Mouse (Mus musculus): Measurements from ENCODE around the gene Polh. TPM values are rescaled to one million over a fixed set of nuclear protein-coding genes. Genes with fewer than 3 reads are reported as not detected.

Polh gene
- polyA plus RNA-seq, 1 experiment from 2014 or later: 11.1 TPM

- WGBS: 88% methylated on average over 3 of the region's 3 CpGs
- peaks cover 7% of the 10 kb centered on the region for H3K4me1 ChIP-seq (ENCODE audit: control insufficient read depth, insufficient read depth, low read length)
Observed at GRCm38 (mm10) chr17:46154336-46154735, 48.1 kb downstream of the Polh start.

GRCm38 (mm10) chr17:46152847-46153782, 49.3 kb downstream of the Polh start, which contains the start of gene Mad2l1bp:
Gene Mad2l1bp (minus strand): TSS chr17:46153553.
- WGBS: 2% methylated on average over 33 of the region's 33 CpGs
- Histone ChIP-seq H3K36me3 (ENCODE audit: control insufficient read depth, insufficient read depth, low read length) (no peaks in the 10 kb centered on the region), H3K27me3 (replicated peaks; ENCODE audit: control insufficient read depth, insufficient read depth, low read length) (no peaks in the 10 kb centered on the region), H3K27ac (ENCODE audit: low read length) (peak within 1 kb of the TSS; percentile 75), H3K4me2 (ENCODE audit: low read depth, low read length) (peak within 1 kb of the TSS; percentile 85), H3K4me3 (ENCODE audit: low read length) (peak within 1 kb of the TSS; percentile 60), H3K4me1 (ENCODE audit: control insufficient read depth, insufficient read depth, low read length) (peaks cover 7% of the 10 kb centered on the region), H3K9ac (ENCODE audit: low read depth, low read length) (peak within 1 kb of the TSS; percentile 82), H3K9me3 (ENCODE audit: control insufficient read depth, low read length) (no peaks in the 10 kb centered on the region)
- peak; percentile 95 for ATAC-seq

More at GRCm38 (mm10) chr17:46154336-46154735, 48.1 kb downstream of the Polh start:
- no peak for ATAC-seq
- H3K36me3 ChIP-seq (ENCODE audit: control insufficient read depth, insufficient read depth, low read length): no peaks in the 10 kb centered on the region
- no peak overlapping the region for H3K4me3 ChIP-seq (ENCODE audit: low read length)
- no peak overlapping the region for H3K9ac ChIP-seq (ENCODE audit: low read depth, low read length)
- H3K27me3 ChIP-seq (replicated peaks; ENCODE audit: control insufficient read depth, insufficient read depth, low read length): no peaks in the 10 kb centered on the region
- H3K27ac ChIP-seq (ENCODE audit: low read length): no peak overlapping the region
- H3K4me2 ChIP-seq (ENCODE audit: low read depth, low read length): no peak overlapping the region
- H3K9me3 ChIP-seq (ENCODE audit: control insufficient read depth, low read length): no peaks in the 10 kb centered on the region

- 4% methylated on average over 37 of the region's 37 CpGs for WGBS
- H3K4me1 ChIP-seq (ENCODE audit: control insufficient read depth, insufficient read depth, low read length): peaks cover 14% of the 10 kb centered on the region
- H3K9me3 ChIP-seq (ENCODE audit: control insufficient read depth, low read length): no peaks in the 10 kb centered on the region
- peak within 1 kb of the TSS; percentile 51 for H3K27ac ChIP-seq (ENCODE audit: low read length)
- peak within 1 kb of the TSS; percentile 62 for H3K9ac ChIP-seq (ENCODE audit: low read depth, low read length)
- peak; percentile 98 for ATAC-seq
- peak within 1 kb of the TSS; percentile 59 for H3K4me3 ChIP-seq (ENCODE audit: low read length)
- no peaks in the 10 kb centered on the region for H3K27me3 ChIP-seq (replicated peaks; ENCODE audit: control insufficient read depth, insufficient read depth, low read length)
- peak within 1 kb of the TSS; percentile 93 for H3K4me2 ChIP-seq (ENCODE audit: low read depth, low read length)
- peaks cover 13% of the 10 kb centered on the region for H3K36me3 ChIP-seq (ENCODE audit: control insufficient read depth, insufficient read depth, low read length)
Observed at GRCm38 (mm10) chr17:46143578-46144423, 58.6 kb downstream of the Polh start, which contains the start of gene Rsph9. Gene Rsph9 (minus strand): TSS chr17:46144216.

- H3K27ac ChIP-seq (ENCODE audit: low read length): no peak overlapping the region
- WGBS: 85% methylated on average over 3 of the region's 3 CpGs
- H3K4me1 ChIP-seq (ENCODE audit: control insufficient read depth, insufficient read depth, low read length): peaks cover 14% of the 10 kb centered on the region
- no peaks in the 10 kb centered on the region for H3K36me3 ChIP-seq (ENCODE audit: control insufficient read depth, insufficient read depth, low read length)
- ATAC-seq: no peak
- H3K4me3 ChIP-seq (ENCODE audit: low read length): no peak overlapping the region
- H3K9me3 ChIP-seq (ENCODE audit: control insufficient read depth, low read length): no peaks in the 10 kb centered on the region
- no peaks in the 10 kb centered on the region for H3K27me3 ChIP-seq (replicated peaks; ENCODE audit: control insufficient read depth, insufficient read depth, low read length)
- H3K9ac ChIP-seq (ENCODE audit: low read depth, low read length): no peak overlapping the region
- no peak overlapping the region for H3K4me2 ChIP-seq (ENCODE audit: low read depth, low read length)
Observed at GRCm38 (mm10) chr17:46139872-46140271, 62.6 kb downstream of the Polh start.

DNA sequence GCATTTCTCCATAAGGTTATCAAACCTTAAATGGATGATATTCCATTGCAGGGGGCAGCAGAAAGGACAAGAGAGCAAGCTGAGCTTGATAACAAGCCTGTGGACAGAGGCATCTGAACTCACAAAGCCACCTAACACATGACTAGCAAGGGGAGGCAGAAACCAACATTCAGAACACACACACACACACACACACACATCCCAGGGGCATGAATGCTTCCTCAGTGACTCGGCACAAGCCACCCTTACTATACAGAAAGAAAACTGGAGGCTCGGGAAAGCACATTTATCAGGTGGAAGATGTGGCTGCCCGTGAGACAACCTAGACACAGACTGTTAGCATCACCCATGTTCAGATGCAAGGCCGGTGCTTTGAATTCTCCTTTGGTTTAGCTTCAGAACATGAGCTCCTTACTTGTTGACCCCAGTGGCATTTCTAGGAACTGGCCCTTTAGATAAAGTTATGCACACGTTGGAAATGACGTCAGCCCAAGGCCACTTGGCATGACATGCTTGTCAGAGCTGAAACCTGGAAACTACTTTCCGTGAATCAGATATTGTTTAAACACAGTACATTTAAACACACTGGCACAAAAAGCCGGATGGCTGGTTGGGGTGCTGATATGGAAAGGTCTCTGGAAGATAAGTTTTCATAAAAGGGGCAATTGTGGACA, 63.7 kb downstream of the Polh start:
- no peaks in the 10 kb centered on the region for H3K27me3 ChIP-seq (replicated peaks; ENCODE audit: control insufficient read depth, insufficient read depth, low read length)
- no peak overlapping the region for H3K4me2 ChIP-seq (ENCODE audit: low read depth, low read length)
- no peak overlapping the region for H3K9ac ChIP-seq (ENCODE audit: low read depth, low read length)
- no peak for ATAC-seq
- no peaks in the 10 kb centered on the region for H3K36me3 ChIP-seq (ENCODE audit: control insufficient read depth, insufficient read depth, low read length)
- H3K4me1 ChIP-seq (ENCODE audit: control insufficient read depth, insufficient read depth, low read length): peaks cover 5% of the 10 kb centered on the region
- no peak overlapping the region for H3K27ac ChIP-seq (ENCODE audit: low read length)
- 70% methylated on average over 8 of the region's 8 CpGs for WGBS
- no peaks in the 10 kb centered on the region for H3K9me3 ChIP-seq (ENCODE audit: control insufficient read depth, low read length)
- H3K4me3 ChIP-seq (ENCODE audit: low read length): no peak overlapping the region

DNA sequence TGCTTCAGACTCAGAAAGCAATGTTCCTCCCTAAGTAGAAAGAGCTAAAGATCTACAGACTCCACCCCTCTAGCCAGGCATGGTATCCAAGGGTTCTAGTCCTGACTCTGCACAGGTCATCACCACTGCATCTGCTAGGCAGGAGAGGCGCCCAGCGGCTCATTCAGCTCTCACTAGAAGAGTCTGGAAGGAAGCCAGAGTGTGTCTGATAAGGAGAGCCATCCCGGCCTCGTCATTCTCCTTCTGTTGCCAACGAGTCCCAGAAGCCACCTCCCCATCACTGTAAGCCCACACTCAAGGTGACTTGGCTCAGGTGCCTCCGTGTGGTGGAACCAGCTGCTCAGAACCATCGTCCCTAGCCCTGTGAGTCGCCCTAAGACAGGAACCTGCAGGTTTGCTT, 69.6 kb downstream of the Polh start:
- Histone ChIP-seq H3K27me3 (replicated peaks; ENCODE audit: control insufficient read depth, insufficient read depth, low read length) (no peaks in the 10 kb centered on the region), H3K4me3 (ENCODE audit: low read length) (no peak overlapping the region), H3K9ac (ENCODE audit: low read depth, low read length) (no peak overlapping the region), H3K27ac (ENCODE audit: low read length) (no peak overlapping the region), H3K4me1 (ENCODE audit: control insufficient read depth, insufficient read depth, low read length) (no peaks in the 10 kb centered on the region), H3K9me3 (ENCODE audit: control insufficient read depth, low read length) (no peaks in the 10 kb centered on the region), H3K4me2 (ENCODE audit: low read depth, low read length) (no peak overlapping the region), H3K36me3 (ENCODE audit: control insufficient read depth, insufficient read depth, low read length) (peaks cover 9% of the 10 kb centered on the region; the same call in 1 of the 2 replicates)
- ATAC-seq: no peak
- 73% methylated on average over 8 of the region's 8 CpGs for WGBS

DNA sequence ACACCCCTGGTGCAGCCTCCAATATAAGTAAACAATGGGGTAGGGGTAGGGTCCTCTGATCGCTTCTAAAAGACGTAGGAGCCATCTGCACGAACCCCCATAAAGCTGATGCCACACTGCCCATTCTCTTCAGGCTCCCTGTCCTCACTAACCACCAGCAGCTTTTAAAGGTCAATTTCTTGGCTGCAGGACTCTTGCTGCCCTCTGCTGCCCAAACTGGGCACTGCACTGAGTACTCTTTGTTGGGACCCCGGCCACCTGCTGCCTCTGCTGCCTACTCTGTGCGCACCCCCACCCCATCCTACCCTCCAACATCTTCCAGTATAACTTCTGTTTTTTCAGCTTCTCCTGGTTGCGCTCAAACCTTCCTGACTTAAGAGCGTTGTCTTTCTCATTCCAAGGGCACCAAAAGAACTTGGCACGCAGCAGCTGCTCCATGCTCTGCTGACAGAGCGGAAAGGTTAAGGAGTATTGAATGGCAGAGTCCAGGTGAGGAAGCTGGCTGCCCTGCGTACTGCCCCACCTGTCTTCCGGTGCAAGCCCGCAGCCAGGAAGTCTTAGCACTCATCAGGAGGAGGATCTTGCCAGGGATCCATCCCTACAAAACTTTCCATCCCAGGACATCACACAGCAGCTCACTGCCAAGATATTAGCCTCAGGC, 70.3 kb downstream of the Polh start:
- Histone ChIP-seq H3K9me3 (ENCODE audit: control insufficient read depth, low read length) (no peaks in the 10 kb centered on the region), H3K27me3 (replicated peaks; ENCODE audit: control insufficient read depth, insufficient read depth, low read length) (no peaks in the 10 kb centered on the region), H3K4me3 (ENCODE audit: low read length) (no peak overlapping the region), H3K4me1 (ENCODE audit: control insufficient read depth, insufficient read depth, low read length) (no peaks in the 10 kb centered on the region), H3K4me2 (ENCODE audit: low read depth, low read length) (no peak overlapping the region), H3K36me3 (ENCODE audit: control insufficient read depth, insufficient read depth, low read length) (peaks cover 14% of the 10 kb centered on the region), H3K27ac (ENCODE audit: low read length) (no peak overlapping the region), H3K9ac (ENCODE audit: low read depth, low read length) (no peak overlapping the region)
- WGBS: 17% methylated on average over 12 of the region's 12 CpGs
- ATAC-seq: peak; percentile 18; the same call in 1 of the 2 replicates

DNA sequence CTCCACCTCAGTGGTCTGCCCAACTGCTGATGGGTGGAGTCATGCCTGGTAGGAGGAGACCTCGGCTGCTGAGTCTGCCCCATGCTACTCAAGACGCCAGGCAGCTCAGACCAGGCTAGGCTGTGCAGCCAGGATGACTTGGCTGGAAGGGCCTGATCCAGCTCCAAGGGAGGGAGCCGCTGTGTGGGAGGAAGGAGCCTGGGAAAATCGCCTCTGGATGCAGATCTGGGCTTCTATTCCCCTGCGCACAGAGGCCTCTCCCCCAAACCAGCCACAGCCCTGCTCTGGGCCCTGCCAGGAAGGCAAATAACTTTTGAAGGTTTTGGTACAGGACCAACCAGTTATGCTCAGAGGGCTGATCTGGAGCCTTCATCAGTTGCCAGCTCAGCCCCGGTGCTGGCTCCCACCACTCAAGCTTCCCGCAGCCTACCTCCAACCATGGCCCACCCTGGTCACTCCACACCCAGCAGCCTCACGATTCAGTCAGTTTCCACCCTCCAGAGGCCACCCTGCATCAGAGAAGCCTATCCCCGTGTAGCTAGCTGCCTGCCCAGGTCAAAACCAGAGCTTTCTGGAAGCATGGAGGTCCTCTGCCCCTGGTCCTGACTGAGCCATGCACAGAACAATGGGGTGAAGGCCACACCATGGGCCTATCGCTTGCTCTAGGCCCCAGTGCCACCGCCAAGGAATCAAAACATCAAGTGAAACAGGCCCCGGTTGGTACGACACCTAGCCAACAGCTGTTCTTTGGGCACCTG, 72.5 kb downstream of the Polh start:
- ATAC-seq: peak; percentile 43
- H3K9me3 ChIP-seq (ENCODE audit: control insufficient read depth, low read length): no peaks in the 10 kb centered on the region
- 77% methylated on average over 13 of the region's 13 CpGs for WGBS

More for the DNA sequence above, 72.5 kb downstream of the Polh start:
- 0 out of 2 replicates have a peak overlapping the region, but pooled peaks have one; percentile 4 for H3K27ac ChIP-seq (ENCODE audit: low read length)
- no peaks in the 10 kb centered on the region for H3K4me1 ChIP-seq (ENCODE audit: control insufficient read depth, insufficient read depth, low read length)
- peaks cover 31% of the 10 kb centered on the region for H3K36me3 ChIP-seq (ENCODE audit: control insufficient read depth, insufficient read depth, low read length)
- no peak overlapping the region for H3K4me3 ChIP-seq (ENCODE audit: low read length)
- no peak overlapping the region for H3K9ac ChIP-seq (ENCODE audit: low read depth, low read length)
- H3K27me3 ChIP-seq (replicated peaks; ENCODE audit: control insufficient read depth, insufficient read depth, low read length): no peaks in the 10 kb centered on the region
- H3K4me2 ChIP-seq (ENCODE audit: low read depth, low read length): no peak overlapping the region
